Mouse (Mus musculus): ENCODE measurements around the gene Papss1.

GRCm38 (mm10) chr3:131631318-131631870, 66.8 kb downstream of the Papss1 start:
- TF ChIP-seq CTCF (IDR thresholded peaks at IDR 0.05) (no peak), EP300 (IDR thresholded peaks at IDR 0.05) (no peak)

Data from lung, postnatal 0 days (tissue).